Mouse (Mus musculus) forebrain, embryonic 12.5 days (tissue): Measurements from ENCODE around the gene Sema3d. TPM values are rescaled to one million over a fixed set of nuclear protein-coding genes. Genes with fewer than 3 reads are reported as not detected.

Experiments used
- ATAC-seq: fragments of 200-750 bp; cut with Nextera tagmentation; 2 replicates; pipeline ENCODE4 v1.8.0; 2017; ENCODE audit warnings: moderate TSS enrichment; ENCODE audit not compliant: low FRiP score
- H3K27ac ChIP-seq: fragments of 300-500 bp; sonication (generic); 2 replicates; pipeline ENCODE4 v1.5.1; 2016; ENCODE audit warnings: mild to moderate bottlenecking
- H3K27me3 ChIP-seq: fragments of 300-500 bp; sonication (generic); 2 replicates; pipeline ENCODE4 v1.6.1; 2016; ENCODE audit warnings: mild to moderate bottlenecking
- H3K36me3 ChIP-seq: fragments of 300-500 bp; sonication (generic); replicated peaks from 2 replicates; pipeline ENCODE4 v1.6.1; 2016; ENCODE audit warnings: mild to moderate bottlenecking
- H3K4me1 ChIP-seq: fragments of 300-500 bp; sonication (generic); 2 replicates; pipeline ENCODE4 v1.6.1; 2016
- H3K4me2 ChIP-seq: fragments of 300-500 bp; sonication (generic); 2 replicates; pipeline ENCODE4 v1.6.1; 2016; ENCODE audit warnings: mild to moderate bottlenecking, moderate library complexity
- H3K4me3 ChIP-seq: fragments of 300-500 bp; sonication (generic); replicated peaks from 2 replicates; pipeline ENCODE4 v1.5.1; 2016; ENCODE audit warnings: mild to moderate bottlenecking
- H3K9ac ChIP-seq: fragments of 300-500 bp; sonication (generic); 2 replicates; pipeline ENCODE4 v1.6.1; 2016; ENCODE audit warnings: mild to moderate bottlenecking
- H3K9me3 ChIP-seq: fragments of 300-500 bp; sonication (generic); 2 replicates; pipeline ENCODE4 v1.6.1; 2016
- WGBS: fragments of 180-500 bp; shearing (Covaris S2); methylation state at CpG from one replicate; pipeline ENCODE4 v1.1.7; 2016; 5-methylcytosine and 5-hydroxymethylcytosine counted together
- polyA plus RNA-seq: library from polyadenylated mRNA; unstranded; fragments of >200 nt; fragmentation: Nextera tagmentation; extraction: Ambion mirVana; gene quantifications from 2 replicates; pipeline ENCODE4 v1.2.1, GENCODE M21; 2016

Sema3d gene
- polyA plus RNA-seq, 1 experiment from 2014 or later = 2.1 TPM

- Histone ChIP-seq H3K4me1 (no peaks in the 10 kb centered on the region), H3K9ac (no peak overlapping the region), H3K36me3 (no peaks in the 10 kb centered on the region), H3K27me3 (no peaks in the 10 kb centered on the region), H3K4me2 (no peak overlapping the region), H3K27ac (no peak overlapping the region), H3K9me3 (no peaks in the 10 kb centered on the region), H3K4me3 (no peak overlapping the region)
- 88% methylated on average over 4 of the region's 4 CpGs for WGBS
- no peak for ATAC-seq
Observed at GRCm38 (mm10) chr5:12451089-12451488, 67.9 kb downstream of the Sema3d start.

GRCm38 (mm10) chr5:12454946-12455345 is 71.8 kb downstream of the Sema3d start:
- Histone ChIP-seq H3K9me3 (no peaks in the 10 kb centered on the region), H3K9ac (no peak overlapping the region), H3K4me3 (no peak overlapping the region), H3K4me1 (no peaks in the 10 kb centered on the region), H3K27ac (no peak overlapping the region), H3K36me3 (no peaks in the 10 kb centered on the region), H3K27me3 (no peaks in the 10 kb centered on the region), H3K4me2 (no peak overlapping the region)
- 62% methylated on average over 1 of the region's 1 CpGs for WGBS
- ATAC-seq = no peak; the same call in 1 of the 2 replicates

- H3K36me3 ChIP-seq = no peaks in the 10 kb centered on the region
- no peak overlapping the region for H3K4me2 ChIP-seq
- no peaks in the 10 kb centered on the region for H3K27me3 ChIP-seq
- no peaks in the 10 kb centered on the region for H3K4me1 ChIP-seq
- no peak for ATAC-seq
- no peak overlapping the region for H3K27ac ChIP-seq
- H3K4me3 ChIP-seq = no peak overlapping the region
- H3K9ac ChIP-seq = no peak overlapping the region
- H3K9me3 ChIP-seq = no peaks in the 10 kb centered on the region
- WGBS = 62% methylated on average over 1 of the region's 1 CpGs
Observed at GRCm38 (mm10) chr5:12457509-12457908, 74.3 kb downstream of the Sema3d start.

GRCm38 (mm10) chr5:12467568-12468336 is 84.6 kb downstream of the Sema3d start:
- no peaks in the 10 kb centered on the region for H3K4me1 ChIP-seq
- H3K36me3 ChIP-seq = no peaks in the 10 kb centered on the region
- H3K9me3 ChIP-seq = no peaks in the 10 kb centered on the region
- ATAC-seq = no peak
- H3K4me3 ChIP-seq = no peak overlapping the region
- 91% methylated on average over 4 of the region's 4 CpGs for WGBS
- no peaks in the 10 kb centered on the region for H3K27me3 ChIP-seq
- no peak overlapping the region for H3K27ac ChIP-seq
- no peak overlapping the region for H3K9ac ChIP-seq
- H3K4me2 ChIP-seq = no peak overlapping the region

- Histone ChIP-seq H3K4me3 (no peak overlapping the region), H3K4me2 (no peak overlapping the region), H3K36me3 (no peaks in the 10 kb centered on the region), H3K27ac (no peak overlapping the region), H3K9ac (no peak overlapping the region), H3K9me3 (no peaks in the 10 kb centered on the region), H3K27me3 (no peaks in the 10 kb centered on the region), H3K4me1 (peaks cover 10% of the 10 kb centered on the region)
- ATAC-seq = peak; percentile 46; the same call in 1 of the 2 replicates
- 34% methylated on average over 5 of the region's 5 CpGs for WGBS
Observed at GRCm38 (mm10) chr5:12474904-12475638, 91.9 kb downstream of the Sema3d start.

- ATAC-seq = 0 out of 2 replicates have a peak, but pooled peaks have one; percentile 27
- H3K9ac ChIP-seq = no peak overlapping the region
- 55% methylated on average over 4 of the region's 4 CpGs for WGBS
- no peak overlapping the region for H3K4me2 ChIP-seq
- H3K27me3 ChIP-seq = no peaks in the 10 kb centered on the region
- no peak overlapping the region for H3K27ac ChIP-seq
- no peak overlapping the region for H3K4me3 ChIP-seq
- H3K36me3 ChIP-seq = no peaks in the 10 kb centered on the region
- no peaks in the 10 kb centered on the region for H3K9me3 ChIP-seq
- H3K4me1 ChIP-seq = peaks cover 10% of the 10 kb centered on the region
Observed at GRCm38 (mm10) chr5:12475639-12475916, 92.4 kb downstream of the Sema3d start.

- ATAC-seq = no peak
- WGBS = 73% methylated on average over 2 of the region's 2 CpGs
- Histone ChIP-seq H3K27me3 (no peaks in the 10 kb centered on the region), H3K9me3 (no peaks in the 10 kb centered on the region), H3K9ac (no peak overlapping the region), H3K4me2 (no peak overlapping the region), H3K36me3 (no peaks in the 10 kb centered on the region), H3K27ac (no peak overlapping the region), H3K4me1 (no peaks in the 10 kb centered on the region), H3K4me3 (no peak overlapping the region)
Observed at GRCm38 (mm10) chr5:12487926-12488325, 104.7 kb downstream of the Sema3d start.

- Histone ChIP-seq H3K4me3 (no peak overlapping the region), H3K9ac (no peak overlapping the region), H3K4me1 (no peaks in the 10 kb centered on the region), H3K4me2 (no peak overlapping the region), H3K27me3 (no peaks in the 10 kb centered on the region), H3K27ac (no peak overlapping the region), H3K9me3 (no peaks in the 10 kb centered on the region), H3K36me3 (no peaks in the 10 kb centered on the region)
- ATAC-seq = no peak
- WGBS = 79% methylated on average over 1 of the region's 1 CpGs
Observed at GRCm38 (mm10) chr5:12491704-12492103, 108.5 kb downstream of the Sema3d start.

GRCm38 (mm10) chr5:12498227-12498928 is 115.2 kb downstream of the Sema3d start:
- no peak overlapping the region for H3K27ac ChIP-seq
- no peak overlapping the region for H3K4me3 ChIP-seq
- no peaks in the 10 kb centered on the region for H3K27me3 ChIP-seq
- H3K9me3 ChIP-seq = no peaks in the 10 kb centered on the region
- no peak overlapping the region for H3K4me2 ChIP-seq
- peaks cover 17% of the 10 kb centered on the region for H3K4me1 ChIP-seq
- ATAC-seq = peak; percentile 28; the same call in 1 of the 2 replicates
- no peak overlapping the region for H3K9ac ChIP-seq
- H3K36me3 ChIP-seq = no peaks in the 10 kb centered on the region
- WGBS = 43% methylated on average over 6 of the region's 6 CpGs

- Histone ChIP-seq H3K9ac (no peak overlapping the region), H3K27me3 (no peaks in the 10 kb centered on the region), H3K4me1 (peaks cover 17% of the 10 kb centered on the region), H3K4me2 (no peak overlapping the region), H3K4me3 (no peak overlapping the region), H3K9me3 (no peaks in the 10 kb centered on the region), H3K27ac (no peak overlapping the region), H3K36me3 (no peaks in the 10 kb centered on the region)
- no peak for ATAC-seq
- 86% methylated on average over 5 of the region's 5 CpGs for WGBS
Observed at GRCm38 (mm10) chr5:12499037-12499436, 115.9 kb downstream of the Sema3d start.

- WGBS = 89% methylated on average over 6 of the region's 6 CpGs
- Histone ChIP-seq H3K4me3 (no peak overlapping the region), H3K4me1 (peaks cover 17% of the 10 kb centered on the region), H3K36me3 (no peaks in the 10 kb centered on the region), H3K9me3 (no peaks in the 10 kb centered on the region), H3K27ac (no peak overlapping the region), H3K4me2 (no peak overlapping the region), H3K9ac (no peak overlapping the region), H3K27me3 (no peaks in the 10 kb centered on the region)
- ATAC-seq = no peak
Observed at GRCm38 (mm10) chr5:12499791-12500504, 116.8 kb downstream of the Sema3d start.

GRCm38 (mm10) chr5:12512471-12512870 is 129.3 kb downstream of the Sema3d start:
- H3K4me2 ChIP-seq = no peak overlapping the region
- H3K27ac ChIP-seq = no peak overlapping the region
- no peak overlapping the region for H3K4me3 ChIP-seq
- ATAC-seq = no peak
- 70% methylated on average over 1 of the region's 1 CpGs for WGBS
- no peaks in the 10 kb centered on the region for H3K9me3 ChIP-seq
- peaks cover 5% of the 10 kb centered on the region; the same call in 1 of the 2 replicates for H3K4me1 ChIP-seq
- H3K9ac ChIP-seq = no peak overlapping the region
- no peaks in the 10 kb centered on the region for H3K36me3 ChIP-seq
- no peaks in the 10 kb centered on the region for H3K27me3 ChIP-seq
